Mouse (Mus musculus) lung, postnatal 0 days (tissue): ENCODE results near the gene Lrrc4c. TPM values are rescaled to one million over a fixed set of nuclear protein-coding genes. Genes with fewer than 3 reads are reported as not detected.

Source experiments
- ATAC-seq: fragments of 200-750 bp; cut with Nextera tagmentation; 2 replicates; pipeline ENCODE4 v1.8.0; 2017; ENCODE audit warnings: moderate library complexity
- DNase-seq: peaks from one replicate; pipeline ENCODE4 v3.0.0-alpha.2; 2016; ENCODE audit warnings: low spot score
- H3K27ac ChIP-seq: fragments of 300-500 bp; sonication (generic); 2 replicates; pipeline ENCODE4 v1.5.1; 2014; ENCODE audit warnings: antibody characterized with exemption, mild to moderate bottlenecking, low read length, mixed read lengths
- H3K27me3 ChIP-seq: fragments of 300-500 bp; sonication (generic); replicated peaks from 2 replicates; pipeline ENCODE4 v1.6.1; 2014; ENCODE audit warnings: low read length, mixed read lengths; ENCODE audit not compliant: insufficient read depth
- H3K36me3 ChIP-seq: fragments of 300-500 bp; sonication (generic); 2 replicates; pipeline ENCODE4 v1.6.1; 2014; ENCODE audit warnings: low read length, mixed read lengths; ENCODE audit not compliant: insufficient read depth
- H3K4me1 ChIP-seq: fragments of 300-500 bp; sonication (generic); 2 replicates; pipeline ENCODE4 v1.6.1; 2014; ENCODE audit warnings: antibody characterized with exemption, low read depth, low read length, mixed read lengths; ENCODE audit not compliant: insufficient read depth
- H3K4me2 ChIP-seq: fragments of 300-500 bp; sonication (generic); replicated peaks from 2 replicates; pipeline ENCODE4 v1.6.1; 2014; ENCODE audit warnings: low read depth, mild to moderate bottlenecking, low read length, moderate library complexity, mixed read lengths
- H3K4me3 ChIP-seq: fragments of 300-500 bp; sonication (generic); 2 replicates; pipeline ENCODE4 v1.5.1; 2014; ENCODE audit warnings: low read depth, low read length
- H3K9ac ChIP-seq: fragments of 300-500 bp; sonication (generic); replicated peaks from 2 replicates; pipeline ENCODE4 v1.6.1; 2014; ENCODE audit warnings: low read depth, mild to moderate bottlenecking
- H3K9me3 ChIP-seq: fragments of 300-500 bp; sonication (generic); 2 replicates; pipeline ENCODE4 v1.6.1; 2016; ENCODE audit warnings: low read length, mixed read lengths
- CTCF ChIP-seq: IDR thresholded peaks from 2 replicates; pipeline ENCODE4 v1.5.1; 2016; ENCODE audit warnings: antibody characterized with exemption, mild to moderate bottlenecking
- EP300 ChIP-seq: IDR thresholded peaks from 2 replicates; pipeline ENCODE4 v1.6.1; 2016; ENCODE audit warnings: antibody characterized with exemption, mild to moderate bottlenecking, control low read depth
- WGBS: fragments of 180-500 bp; shearing (Covaris S2); extraction: QIAGEN DNeasy Blood & Tissue Kit; methylation state at CpG from one replicate; pipeline ENCODE4 v1.1.7; 2014; 5-methylcytosine and 5-hydroxymethylcytosine counted together
- polyA plus RNA-seq: library from polyadenylated mRNA; unstranded; fragments of >200 nt; fragmentation: Nextera tagmentation; extraction: Ambion mirVana; gene quantifications from 2 replicates; pipeline ENCODE4 v1.2.1, GENCODE M21; 2015

The Lrrc4c gene
- polyA plus RNA-seq, 1 experiment from 2014 or later, result 0.81 TPM

GRCm38 (mm10) chr2:96505641-96506040, 187.7 kb downstream of the Lrrc4c start:
- Histone ChIP-seq H3K4me2 (no peak overlapping the region), H3K9me3 (no peaks in the 10 kb centered on the region), H3K27me3 (no peaks in the 10 kb centered on the region), H3K9ac (no peak overlapping the region), H3K36me3 (no peaks in the 10 kb centered on the region), H3K27ac (no peak overlapping the region), H3K4me1 (no peaks in the 10 kb centered on the region), H3K4me3 (no peak overlapping the region)
- TF ChIP-seq EP300 (no peak), CTCF (no peak)
- 72% methylated on average over 1 of the region's 1 CpGs for WGBS
- ATAC-seq (no peak), DNase-seq (no peak)

GRCm38 (mm10) chr2:96508991-96509390, 191.0 kb downstream of the Lrrc4c start:
- ATAC-seq, result no peak
- Histone ChIP-seq H3K27ac (no peak overlapping the region), H3K27me3 (no peaks in the 10 kb centered on the region), H3K9me3 (no peaks in the 10 kb centered on the region), H3K4me2 (no peak overlapping the region), H3K4me3 (no peak overlapping the region), H3K9ac (no peak overlapping the region), H3K4me1 (no peaks in the 10 kb centered on the region), H3K36me3 (no peaks in the 10 kb centered on the region)
- TF ChIP-seq EP300, result no peak
- 41% methylated on average over 1 of the region's 1 CpGs for WGBS
- no peak for DNase-seq

DNA sequence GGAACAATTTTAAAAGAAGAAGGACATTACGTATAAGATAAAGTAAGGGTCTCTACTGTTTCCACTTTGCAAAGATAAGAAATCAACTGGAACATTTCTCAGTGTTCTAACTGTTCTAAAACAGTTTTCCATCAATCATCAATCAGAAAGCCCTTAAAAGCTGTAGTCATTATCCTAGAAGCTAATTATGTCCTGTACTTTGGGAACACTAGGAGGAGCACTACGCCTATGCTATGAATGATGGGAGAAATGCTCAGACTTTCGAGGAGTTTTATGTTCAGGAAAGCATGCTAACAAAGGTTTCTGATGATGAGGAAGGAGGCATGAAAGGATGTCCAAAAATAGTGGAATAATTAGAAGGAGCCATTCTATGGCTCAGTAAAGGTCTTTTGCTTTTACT, 219.5 kb downstream of the Lrrc4c start:
- Histone ChIP-seq H3K36me3 (no peaks in the 10 kb centered on the region), H3K4me1 (no peaks in the 10 kb centered on the region), H3K27ac (no peak overlapping the region), H3K27me3 (no peaks in the 10 kb centered on the region), H3K4me2 (no peak overlapping the region), H3K9me3 (no peaks in the 10 kb centered on the region), H3K4me3 (no peak overlapping the region), H3K9ac (no peak overlapping the region)
- TF ChIP-seq EP300 (no peak), CTCF (no peak)
- DNase-seq (no peak), ATAC-seq (no peak)
- WGBS, result 73% methylated on average over 3 of the region's 3 CpGs

GRCm38 (mm10) chr2:96547171-96547570, 229.2 kb downstream of the Lrrc4c start:
- ATAC-seq, result no peak
- Histone ChIP-seq H3K4me3 (no peak overlapping the region), H3K4me1 (no peaks in the 10 kb centered on the region), H3K9ac (no peak overlapping the region), H3K36me3 (no peaks in the 10 kb centered on the region), H3K27me3 (no peaks in the 10 kb centered on the region), H3K4me2 (no peak overlapping the region), H3K9me3 (no peaks in the 10 kb centered on the region), H3K27ac (no peak overlapping the region)
- no peak for DNase-seq
- TF ChIP-seq CTCF (no peak), EP300 (no peak)
- WGBS, result 81% methylated on average over 1 of the region's 1 CpGs

GRCm38 (mm10) chr2:96573755-96574154, 255.8 kb downstream of the Lrrc4c start:
- WGBS, result 78% methylated on average over 2 of the region's 2 CpGs

DNA sequence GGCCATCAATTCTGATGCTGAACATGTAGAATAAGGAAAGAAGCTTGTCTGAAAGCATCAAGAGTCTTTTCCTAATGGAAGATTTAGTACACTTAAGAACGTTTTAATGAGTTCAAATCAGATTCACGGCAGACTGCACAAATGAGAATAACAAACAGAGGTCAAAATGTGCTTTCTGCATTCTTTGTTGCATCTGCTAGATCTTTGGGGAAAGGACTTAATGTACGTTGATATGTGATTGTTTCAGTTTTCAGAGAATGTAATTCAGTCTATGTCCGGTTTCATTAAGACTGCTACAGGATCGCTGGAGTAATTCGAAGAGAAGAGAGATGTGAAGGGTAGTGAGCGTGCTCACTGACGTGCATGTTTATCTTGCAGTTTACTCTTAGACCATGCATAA, 259.7 kb downstream of the Lrrc4c start:
- no peak overlapping the region for H3K4me2 ChIP-seq
- no peak overlapping the region for H3K27ac ChIP-seq
- 85% methylated on average over 8 of the region's 8 CpGs for WGBS
- ATAC-seq (no peak), DNase-seq (no peak)
- H3K9ac ChIP-seq, result no peak overlapping the region
- no peaks in the 10 kb centered on the region for H3K9me3 ChIP-seq
- no peaks in the 10 kb centered on the region for H3K36me3 ChIP-seq
- no peak for TF ChIP-seq EP300
- no peak for TF ChIP-seq CTCF
- no peak overlapping the region for H3K4me3 ChIP-seq
- H3K27me3 ChIP-seq, result no peaks in the 10 kb centered on the region
- no peaks in the 10 kb centered on the region for H3K4me1 ChIP-seq

More at GRCm38 (mm10) chr2:96573755-96574154, 255.8 kb downstream of the Lrrc4c start:
- Histone ChIP-seq H3K4me2 (no peak overlapping the region), H3K9me3 (no peaks in the 10 kb centered on the region), H3K4me3 (no peak overlapping the region), H3K4me1 (no peaks in the 10 kb centered on the region), H3K9ac (no peak overlapping the region), H3K27me3 (no peaks in the 10 kb centered on the region), H3K36me3 (no peaks in the 10 kb centered on the region), H3K27ac (no peak overlapping the region)
- TF ChIP-seq CTCF (no peak), EP300 (no peak)
- DNase-seq, result no peak
- ATAC-seq, result no peak

DNA sequence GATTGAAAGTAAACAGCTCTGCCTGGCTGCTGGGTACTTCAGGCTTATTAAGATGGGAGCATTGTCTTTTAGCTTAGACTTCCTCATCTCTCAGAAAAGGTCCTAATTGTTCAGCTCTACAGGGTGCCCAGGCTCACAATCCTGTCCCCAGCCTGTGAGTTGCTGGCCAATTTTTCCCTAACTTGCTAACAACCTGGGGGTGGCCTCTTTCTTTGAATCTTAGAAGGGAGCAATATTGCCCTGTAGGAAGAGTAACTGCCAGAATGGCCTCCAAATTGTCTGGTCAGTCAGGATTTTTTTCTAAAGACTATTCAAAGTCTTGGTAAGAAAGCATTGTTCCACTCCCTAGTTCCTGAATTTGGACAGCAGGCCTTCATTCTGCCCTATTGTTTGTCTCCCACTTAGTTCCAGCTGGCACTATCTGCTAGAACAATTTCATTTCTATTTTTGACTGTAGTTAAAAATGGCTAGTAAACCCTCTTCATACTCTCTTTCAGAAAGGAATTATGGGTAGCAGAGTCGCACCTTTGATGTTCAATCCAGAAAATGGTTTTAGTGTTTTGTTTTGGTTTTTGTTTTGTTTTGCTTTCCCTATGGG, 262.3 kb downstream of the Lrrc4c start:
- Histone ChIP-seq H3K4me3 (no peak overlapping the region), H3K27ac (no peak overlapping the region), H3K9me3 (no peaks in the 10 kb centered on the region), H3K9ac (no peak overlapping the region), H3K36me3 (no peaks in the 10 kb centered on the region), H3K4me2 (no peak overlapping the region), H3K27me3 (no peaks in the 10 kb centered on the region), H3K4me1 (no peaks in the 10 kb centered on the region)
- ATAC-seq (no peak), DNase-seq (no peak)
- TF ChIP-seq CTCF (no peak), EP300 (no peak)
- 73% methylated on average over 1 of the region's 1 CpGs for WGBS
